Mouse (Mus musculus) kidney, postnatal 14 days (tissue): Measurements from ENCODE around the gene Srp68.
"Not testable (repeated sequence)": the region's sequence is repeated elsewhere in the genome, so short reads cannot be mapped to it uniquely, and the experiment has no call there.

Experiments
- DNase-seq: peaks from one replicate; pipeline ENCODE4 v3.0.0; 2022; ENCODE audit warnings: mixed read lengths

Srp68 gene

GRCm38 (mm10) chr11:116282912-116283521 lies 9.0 kb upstream of the Srp68 start:
- DNase-seq: no peak

GRCm38 (mm10) chr11:116282089-116282488 lies 8.1 kb upstream of the Srp68 start:
- DNase-seq: peak; percentile 40

- no peak for DNase-seq
These were observed 7.7 kb upstream of the Srp68 start for GRCm38 (mm10) chr11:116281671-116282070.

GRCm38 (mm10) chr11:116280751-116281663 lies 7.0 kb upstream of the Srp68 start, which contains the start of gene Galr2:
Galr2 (plus strand) TSS chr11:116280939.
- peak; percentile 29 for DNase-seq

- not testable (repeated sequence) for DNase-seq
These were observed 3.2 kb upstream of the Srp68 start for GRCm38 (mm10) chr11:116277184-116277583.

GRCm38 (mm10) chr11:116273469-116274044 lies 460 bp downstream of the Srp68 start:
- DNase-seq: no peak

GRCm38 (mm10) chr11:116272589-116273468 lies 1.2 kb downstream of the Srp68 start:
- no peak for DNase-seq

GRCm38 (mm10) chr11:116269560-116269959 lies 4.5 kb downstream of the Srp68 start:
- no peak for DNase-seq

GRCm38 (mm10) chr11:116268313-116268712 lies 5.7 kb downstream of the Srp68 start:
- no peak for DNase-seq

GRCm38 (mm10) chr11:116267637-116268036 lies 6.4 kb downstream of the Srp68 start:
- no peak for DNase-seq

- no peak for DNase-seq
These were observed 8.2 kb downstream of the Srp68 start for GRCm38 (mm10) chr11:116265850-116266249.

GRCm38 (mm10) chr11:116265352-116265751 lies 8.7 kb downstream of the Srp68 start:
- no peak for DNase-seq

GRCm38 (mm10) chr11:116260259-116260658 lies 13.8 kb downstream of the Srp68 start:
- no peak for DNase-seq

GRCm38 (mm10) chr11:116259461-116259860 lies 14.6 kb downstream of the Srp68 start:
- DNase-seq: no peak

- peak; percentile 43 for DNase-seq
These were observed 17.9 kb downstream of the Srp68 start for GRCm38 (mm10) chr11:116255982-116256675.

GRCm38 (mm10) chr11:116255090-116255981 lies 18.7 kb downstream of the Srp68 start:
- DNase-seq: no peak

GRCm38 (mm10) chr11:116254627-116255026 lies 19.4 kb downstream of the Srp68 start:
- DNase-seq: peak; percentile 76

GRCm38 (mm10) chr11:116253076-116253600 lies 20.9 kb downstream of the Srp68 start:
- DNase-seq: peak; percentile 55

- DNase-seq: no peak
These were observed 23.1 kb downstream of the Srp68 start for GRCm38 (mm10) chr11:116250898-116251297.

GRCm38 (mm10) chr11:116247502-116248222 lies 26.4 kb downstream of the Srp68 start:
- DNase-seq: peak; percentile 57
